ENCODE assay signal across 8 mouse cellular contexts in genomic region chr4:134963021-134963776, GRCm38 (mm10). TPM values are rescaled to one million over a fixed set of nuclear protein-coding genes. Genes with fewer than 3 reads are reported as not detected.
DNase-seq lines count a peak whose midpoint lies in the region; ATAC-seq and TF ChIP-seq lines count a peak whose summit lies in the region.

No protein-coding gene starts in this region.

- 0 out of 2 replicates have a peak overlapping the region, but pooled peaks have one; percentile 17 for H3K9ac ChIP-seq in kidney, embryonic 16.5 days (replicated peaks; ENCODE audit: low read length)
- no peak overlapping the region for H3K9ac ChIP-seq in stomach, postnatal 0 days (ENCODE audit: low read length)

- 21% methylated on average over 19 of the region's 19 CpGs for WGBS in kidney, embryonic 16.5 days
- WGBS in stomach, postnatal 0 days: 29% methylated on average over 19 of the region's 19 CpGs

- TF ChIP-seq EP300 in stomach, postnatal 0 days (optimal IDR thresholded peaks at IDR 0.05): no peak

- H3K9me3 ChIP-seq in kidney, embryonic 16.5 days (ENCODE audit: low read length): no peaks in the 10 kb centered on the region
- H3K9me3 ChIP-seq in stomach, postnatal 0 days (ENCODE audit: control insufficient read depth, low read length): no peaks in the 10 kb centered on the region

- TF ChIP-seq CTCF in stomach, postnatal 0 days (IDR thresholded peaks at IDR 0.05; ENCODE audit: low read depth): peak; percentile 77

- H3K27me3 ChIP-seq in kidney, embryonic 16.5 days (ENCODE audit: insufficient read depth, low read length): no peaks in the 10 kb centered on the region
- H3K27me3 ChIP-seq in stomach, postnatal 0 days (ENCODE audit: control insufficient read depth, insufficient read depth, low read length): no peaks in the 10 kb centered on the region

- peak overlapping the region; percentile 28 for H3K4me3 ChIP-seq in kidney, embryonic 16.5 days (ENCODE audit: low read length)
- H3K4me3 ChIP-seq in stomach, postnatal 0 days (ENCODE audit: low read depth, low read length): no peak overlapping the region

- no peaks in the 10 kb centered on the region for H3K36me3 ChIP-seq in kidney, embryonic 16.5 days (ENCODE audit: insufficient read depth, low read length)
- no peaks in the 10 kb centered on the region for H3K36me3 ChIP-seq in stomach, postnatal 0 days (ENCODE audit: control insufficient read depth, insufficient read depth, low read length)

- peak; percentile 93 for ATAC-seq in erythroid progenitor cell, adult 5-6 weeks (replicated peaks; ENCODE audit: low FRiP score, poor library complexity, severe bottlenecking)
- ATAC-seq in kidney, embryonic 16.5 days (ENCODE audit: low FRiP score, low TSS enrichment): peak; percentile 80
- peak; percentile 96 for ATAC-seq in megakaryocyte progenitor cell, adult 5-6 weeks (replicated peaks; ENCODE audit: poor library complexity)
- ATAC-seq in stomach, postnatal 0 days (ENCODE audit: low FRiP score, low TSS enrichment): peak; percentile 43; the same call in 1 of the 2 replicates

- DNase-seq in adrenal gland, adult 2 months: peak; percentile 24
- no peak for DNase-seq in adrenal gland, adult 8-10 months
- DNase-seq in R1 (ENCODE audit: low read depth, low spot score): peak; percentile 90
- peak; percentile 66 for DNase-seq in stomach, postnatal 0 days (ENCODE audit: low spot score)
- DNase-seq in cerebellum, adult 11 months: no peak

- peaks cover 8% of the 10 kb centered on the region for H3K4me1 ChIP-seq in kidney, embryonic 16.5 days (ENCODE audit: insufficient read depth, low read length)
- no peaks in the 10 kb centered on the region for H3K4me1 ChIP-seq in stomach, postnatal 0 days (replicated peaks; ENCODE audit: control insufficient read depth, insufficient read depth)

- H3K27ac ChIP-seq in kidney, embryonic 16.5 days (ENCODE audit: low read length): no peak overlapping the region
- no peak overlapping the region for H3K27ac ChIP-seq in stomach, postnatal 0 days (replicated peaks)

- peak overlapping the region; percentile 43 for H3K4me2 ChIP-seq in kidney, embryonic 16.5 days (replicated peaks; ENCODE audit: low read depth, low read length)
- H3K4me2 ChIP-seq in stomach, postnatal 0 days (replicated peaks; ENCODE audit: low read depth): peak overlapping the region; percentile 25; the same call in 1 of the 2 replicates

RNA-seq across cellular contexts. Expression of gene Syf2, which starts 32.5 kb away (rescaled TPM):
- total RNA-seq in adrenal gland, adult 2 months (2021): 10 to 100 TPM; 85.5 to 97.8 TPM
- 7.0 and 8.6 TPM in 2 replicates for polyA plus RNA-seq in adrenal gland, adult 2 months (2012; rRNA removed)
- total RNA-seq in adrenal gland, adult 8-10 months (2022): 100 to 1,000 TPM in 1 of 4 experiments, 10 to 100 TPM in 3; 80.6 to 102 (median 92.5) TPM
- 66.7 and 95.9 TPM in 2 replicates for total RNA-seq in erythroid progenitor cell, adult 5-6 weeks (2015; ENCODE audit: low replicate concordance)
- total RNA-seq in erythroid progenitor cell, adult 5-6 weeks (2017; ENCODE audit: low replicate concordance): 180 and 263 TPM in 2 replicates
- polyA plus RNA-seq in kidney, embryonic 16.5 days (2015; fragmentation: Nextera tagmentation; extraction: Ambion mirVana): 82.6 and 90.6 TPM in 2 replicates
- 50.4 and 58.9 TPM in 2 replicates for total RNA-seq in megakaryocyte progenitor cell, adult 5-6 weeks (2015)
- 173 and 193 TPM in 2 replicates for total RNA-seq in megakaryocyte progenitor cell, adult 5-6 weeks (2017)
- polyA plus RNA-seq in stomach, postnatal 0 days (2015; fragmentation: Nextera tagmentation; extraction: Ambion mirVana): 74.1 and 77.9 TPM in 2 replicates

RNA-seq across cellular contexts. Expression of gene Rsrp1, which starts 39.8 kb away (rescaled TPM):
- total RNA-seq in adrenal gland, adult 2 months (2021): 100 to 1,000 TPM; 313 to 460 TPM
- 2,634 and 2,855 TPM in 2 replicates for polyA plus RNA-seq in adrenal gland, adult 2 months (2012; rRNA removed)
- total RNA-seq in adrenal gland, adult 8-10 months (2022): 100 to 1,000 TPM; 450 to 493 (median 461) TPM
- 722 and 849 TPM in 2 replicates for total RNA-seq in erythroid progenitor cell, adult 5-6 weeks (2015; ENCODE audit: low replicate concordance)
- 222 and 384 TPM in 2 replicates for total RNA-seq in erythroid progenitor cell, adult 5-6 weeks (2017; ENCODE audit: low replicate concordance)
- 449 and 450 TPM in 2 replicates for polyA plus RNA-seq in kidney, embryonic 16.5 days (2015; fragmentation: Nextera tagmentation; extraction: Ambion mirVana)
- total RNA-seq in megakaryocyte progenitor cell, adult 5-6 weeks (2015): 413 and 462 TPM in 2 replicates
- total RNA-seq in megakaryocyte progenitor cell, adult 5-6 weeks (2017): 119 and 154 TPM in 2 replicates
- 278 and 283 TPM in 2 replicates for polyA plus RNA-seq in stomach, postnatal 0 days (2015; fragmentation: Nextera tagmentation; extraction: Ambion mirVana)

RNA-seq across cellular contexts. Expression of gene Tmem50a, which starts 48.4 kb away (rescaled TPM):
- 100 to 1,000 TPM; 231 to 336 TPM for total RNA-seq in adrenal gland, adult 2 months (2021)
- polyA plus RNA-seq in adrenal gland, adult 2 months (2012; rRNA removed): 150 and 191 TPM in 2 replicates
- 100 to 1,000 TPM; 200 to 410 (median 314) TPM for total RNA-seq in adrenal gland, adult 8-10 months (2022)
- total RNA-seq in erythroid progenitor cell, adult 5-6 weeks (2015; ENCODE audit: low replicate concordance): 85.5 and 150 TPM in 2 replicates
- total RNA-seq in erythroid progenitor cell, adult 5-6 weeks (2017; ENCODE audit: low replicate concordance): 70.6 and 90.5 TPM in 2 replicates
- 177 and 178 TPM in 2 replicates for polyA plus RNA-seq in kidney, embryonic 16.5 days (2015; fragmentation: Nextera tagmentation; extraction: Ambion mirVana)
- 216 and 219 TPM in 2 replicates for total RNA-seq in megakaryocyte progenitor cell, adult 5-6 weeks (2015)
- 248 and 276 TPM in 2 replicates for total RNA-seq in megakaryocyte progenitor cell, adult 5-6 weeks (2017)
- 187 and 193 TPM in 2 replicates for polyA plus RNA-seq in stomach, postnatal 0 days (2015; fragmentation: Nextera tagmentation; extraction: Ambion mirVana)

Comparison
In these comparisons a context has a peak if more than half of its experiments do, and no peak if none do; other contexts are left out.
1. DNase-seq: peak in adrenal gland, adult 2 months (single experiment), R1 (single experiment) and stomach, postnatal 0 days (single experiment); none in adrenal gland, adult 8-10 months (single experiment) and cerebellum, adult 11 months (single experiment).
2. ATAC-seq: peak in every context shown above with its lines; median percentile 96 in megakaryocyte progenitor cell, adult 5-6 weeks; 93 in erythroid progenitor cell, adult 5-6 weeks; 80 in kidney, embryonic 16.5 days; 43 in stomach, postnatal 0 days.